Mouse (Mus musculus): ENCODE measurements at regions not wholly inside any gene's neighbourhood (a gene's known extent, or its start where the extent isn't known, plus 50 kb on each side); places are given as distances from the start of the nearest gene placed in this dataset.

GRCm38 (mm10) chr15:62503866-62504265 is 1341.1 kb downstream of the Gsdmc2 start:
- no peak for TF ChIP-seq GATA1 (IDR thresholded peaks at IDR 0.05; ENCODE audit: low read length)

DNA sequence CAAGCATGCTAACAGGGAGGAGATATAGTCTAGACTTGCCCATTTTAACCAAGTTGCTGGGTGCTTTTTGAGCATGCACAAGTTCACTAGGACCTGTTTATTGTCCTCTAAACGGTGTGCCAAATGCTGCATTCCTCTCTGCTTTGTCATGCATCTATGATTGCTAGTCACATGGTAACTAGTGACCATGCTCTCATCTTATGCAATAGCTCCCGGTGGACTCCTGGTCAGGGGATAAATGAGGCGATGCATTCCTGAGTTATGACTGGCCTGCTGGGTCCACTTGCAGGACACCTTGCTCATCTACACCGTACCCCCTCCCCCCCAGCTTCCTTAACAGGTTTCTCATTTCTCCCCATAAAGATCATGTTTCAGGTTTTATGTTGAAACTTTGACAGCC is 1344.0 kb downstream of the Gsdmc2 start:
- no peak for TF ChIP-seq GATA1 (IDR thresholded peaks at IDR 0.05; ENCODE audit: low read length)

GRCm38 (mm10) chr15:62500522-62500921 is 1344.5 kb downstream of the Gsdmc2 start:
- TF ChIP-seq GATA1 (IDR thresholded peaks at IDR 0.05; ENCODE audit: low read length), result no peak

GRCm38 (mm10) chr15:62496193-62496592 is 1348.8 kb downstream of the Gsdmc2 start:
- no peak for TF ChIP-seq GATA1 (IDR thresholded peaks at IDR 0.05; ENCODE audit: low read length)

DNA sequence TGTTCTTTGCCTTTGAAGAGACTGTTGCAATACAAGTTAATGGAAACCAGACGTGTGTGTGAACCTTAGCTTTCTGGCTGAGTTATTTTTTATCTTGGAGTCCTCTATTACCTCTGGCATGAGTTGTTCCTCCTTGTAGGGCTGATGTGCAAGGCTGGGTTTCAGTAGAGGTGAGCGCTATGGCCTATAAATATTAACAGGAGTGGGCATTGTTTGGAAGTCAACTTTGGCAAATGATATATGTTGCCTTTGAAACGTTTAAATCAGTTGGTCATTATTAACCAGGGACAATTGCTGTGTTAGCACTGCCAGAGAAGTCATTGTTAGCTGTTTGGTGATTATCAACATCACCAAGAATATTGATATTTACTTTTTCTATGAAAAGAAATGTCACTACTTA is 1352.6 kb downstream of the Gsdmc2 start:
- no peak for TF ChIP-seq GATA1 (IDR thresholded peaks at IDR 0.05; ENCODE audit: low read length)

- no peak for TF ChIP-seq GATA1 (IDR thresholded peaks at IDR 0.05; ENCODE audit: low read length)
Observed at GRCm38 (mm10) chr15:62490548-62490947, 1354.4 kb downstream of the Gsdmc2 start.

DNA sequence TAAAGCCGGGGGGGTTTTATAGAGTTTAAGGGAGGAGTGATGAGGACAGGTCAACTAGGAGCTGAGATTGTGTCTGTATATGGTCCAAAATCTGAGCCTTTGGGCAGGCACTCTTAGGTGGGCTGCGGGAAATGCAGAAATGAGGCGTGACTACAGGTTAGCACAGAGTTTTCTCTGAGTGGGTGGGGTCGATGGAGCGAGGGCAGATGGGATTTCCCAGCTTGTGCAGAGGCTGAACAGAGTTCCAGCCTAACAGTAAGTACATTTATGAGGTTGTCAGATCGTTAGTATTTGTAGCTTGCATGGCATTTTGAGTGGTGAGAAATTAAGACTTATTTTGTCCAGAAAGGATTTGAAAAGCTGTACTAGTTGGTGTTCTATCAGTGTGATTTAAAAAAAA is 1358.4 kb downstream of the Gsdmc2 start:
- TF ChIP-seq GATA1 (IDR thresholded peaks at IDR 0.05; ENCODE audit: low read length), result no peak

GRCm38 (mm10) chr15:62484350-62484749 is 1360.6 kb downstream of the Gsdmc2 start:
- TF ChIP-seq GATA1 (IDR thresholded peaks at IDR 0.05; ENCODE audit: low read length), result no peak

GRCm38 (mm10) chr15:62483534-62483933 is 1361.4 kb downstream of the Gsdmc2 start:
- TF ChIP-seq GATA1 (IDR thresholded peaks at IDR 0.05; ENCODE audit: low read length), result no peak

GRCm38 (mm10) chr15:62482357-62482756 is 1362.6 kb downstream of the Gsdmc2 start:
- no peak for TF ChIP-seq GATA1 (IDR thresholded peaks at IDR 0.05; ENCODE audit: low read length)

- no peak for TF ChIP-seq GATA1 (IDR thresholded peaks at IDR 0.05; ENCODE audit: low read length)
Observed at GRCm38 (mm10) chr15:62477779-62478178, 1367.2 kb downstream of the Gsdmc2 start.

DNA sequence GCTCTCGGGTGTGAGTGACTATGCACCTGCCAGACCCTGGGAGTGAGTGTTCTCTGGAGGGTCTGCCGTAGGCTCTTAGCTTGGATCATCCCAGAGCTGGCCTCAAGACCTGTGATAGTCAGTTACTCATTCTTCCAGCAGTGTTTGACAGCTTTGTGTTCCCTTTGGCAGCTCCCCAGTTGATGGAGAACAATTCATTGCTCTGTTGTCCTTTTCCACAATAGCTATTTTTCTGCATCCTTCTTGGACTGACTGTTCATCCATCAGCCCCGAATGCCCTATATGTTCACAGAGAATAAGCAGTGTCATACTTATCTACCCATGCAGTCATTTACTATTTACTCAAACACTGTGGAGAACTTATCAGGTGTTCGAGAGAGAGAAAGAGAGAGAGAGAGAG is 1368.5 kb downstream of the Gsdmc2 start:
- TF ChIP-seq GATA1 (IDR thresholded peaks at IDR 0.05; ENCODE audit: low read length), result no peak

GRCm38 (mm10) chr15:62470683-62471331 is 1374.2 kb downstream of the Gsdmc2 start:
- no peak for TF ChIP-seq GATA1 (IDR thresholded peaks at IDR 0.05; ENCODE audit: low read length)

DNA sequence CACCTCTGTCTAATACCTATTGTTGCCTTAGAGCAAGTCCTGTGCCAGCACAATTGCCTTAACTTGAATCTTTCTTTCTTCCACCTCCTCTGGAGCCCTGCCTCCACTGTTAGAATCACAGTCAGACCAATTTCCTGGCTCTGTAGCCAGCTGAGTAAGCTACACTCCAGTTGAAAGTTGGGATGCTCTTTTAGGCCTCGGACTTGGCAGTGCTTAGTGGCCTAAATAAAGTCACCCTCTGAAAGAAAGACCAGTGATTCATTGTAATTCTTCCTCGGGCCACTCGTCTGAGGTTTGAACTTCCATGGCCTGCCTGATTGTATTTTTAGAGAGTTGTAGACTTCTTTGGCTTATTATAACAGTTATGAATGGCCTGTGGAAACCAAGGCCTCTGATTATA is 1376.9 kb downstream of the Gsdmc2 start:
- no peak for TF ChIP-seq GATA1 (IDR thresholded peaks at IDR 0.05; ENCODE audit: low read length)

GRCm38 (mm10) chr15:62466856-62467255 is 1378.1 kb downstream of the Gsdmc2 start:
- TF ChIP-seq GATA1 (IDR thresholded peaks at IDR 0.05; ENCODE audit: low read length), result no peak

DNA sequence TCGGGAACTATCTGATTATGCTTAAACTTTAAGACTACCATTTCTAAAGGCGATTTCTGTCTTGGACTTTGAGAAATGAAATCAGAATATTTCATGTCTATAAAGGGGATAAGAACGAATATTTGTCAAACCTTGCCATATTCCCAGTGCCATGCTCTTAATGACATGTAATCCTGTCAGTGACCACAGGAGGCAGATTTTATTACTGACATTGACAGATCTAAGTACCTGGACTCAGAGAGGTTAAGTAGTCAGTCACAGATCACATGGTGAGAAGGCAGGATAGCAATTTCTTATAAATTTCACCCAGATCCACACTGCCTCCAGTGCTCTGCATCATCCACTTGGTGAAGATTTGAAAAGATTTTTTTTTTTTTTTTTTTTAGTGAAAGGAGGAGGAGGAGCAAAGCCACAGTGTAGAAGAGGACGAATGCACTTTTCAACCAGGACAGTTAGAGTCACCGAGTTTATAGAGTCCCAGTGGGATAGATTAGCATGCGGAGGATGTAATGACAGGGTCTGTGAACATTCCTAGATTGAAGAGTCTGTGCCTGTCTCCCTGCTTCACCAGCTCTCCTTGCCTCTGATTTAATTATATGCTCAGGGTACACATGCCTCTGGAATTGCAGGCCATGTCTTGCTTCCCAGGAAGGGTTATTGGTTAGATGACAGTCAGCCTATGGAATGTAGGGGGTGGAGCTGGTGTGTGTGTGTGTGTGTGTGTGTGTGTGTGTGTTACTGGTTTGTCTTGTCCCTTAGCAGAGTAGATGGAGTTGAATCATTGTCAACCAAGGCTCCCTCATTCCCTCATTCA is 1379.7 kb downstream of the Gsdmc2 start:
- TF ChIP-seq GATA1 (IDR thresholded peaks at IDR 0.05; ENCODE audit: low read length), result no peak

DNA sequence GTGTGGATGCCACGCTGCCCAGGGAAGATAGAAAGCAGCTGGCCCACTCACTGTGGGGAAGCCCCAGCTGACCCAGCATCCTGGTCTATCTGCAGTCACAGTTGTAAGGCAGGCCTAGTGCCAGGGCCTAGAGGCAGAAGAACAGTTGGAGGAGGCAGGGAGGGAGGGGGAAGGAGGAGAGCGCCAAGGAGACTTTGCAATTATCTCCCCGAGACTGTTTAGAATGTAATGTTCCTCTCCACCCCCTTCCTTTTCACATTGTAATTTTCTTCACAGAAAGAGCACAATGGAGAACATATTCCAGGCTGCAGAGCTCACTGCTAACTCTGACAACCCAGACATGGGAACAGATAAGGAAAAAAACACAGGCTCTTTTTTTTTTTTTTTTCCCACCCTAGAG is 1382.3 kb downstream of the Gsdmc2 start:
- no peak for TF ChIP-seq GATA1 (IDR thresholded peaks at IDR 0.05; ENCODE audit: low read length)
